Mouse (Mus musculus) midbrain, embryonic 16.5 days (tissue): Measurements from ENCODE around the gene Acvr1. TPM values are rescaled to one million over a fixed set of nuclear protein-coding genes. Genes with fewer than 3 reads are reported as not detected.

ENCODE experiments used
- ATAC-seq: fragments of 200-750 bp; cut with Nextera tagmentation; 2 replicates; pipeline ENCODE4 v1.8.0; 2017; ENCODE audit warnings: moderate TSS enrichment
- H3K27ac ChIP-seq: fragments of 300-500 bp; sonication (generic); 2 replicates; pipeline ENCODE4 v1.5.1; 2014; ENCODE audit warnings: mild to moderate bottlenecking, low read length, mixed read lengths
- H3K27me3 ChIP-seq: fragments of 300-500 bp; sonication (generic); 2 replicates; pipeline ENCODE4 v1.6.1; 2014; ENCODE audit warnings: low read depth, low read length, mixed read lengths; ENCODE audit not compliant: control insufficient read depth, insufficient read depth
- H3K36me3 ChIP-seq: fragments of 300-500 bp; sonication (generic); 2 replicates; pipeline ENCODE4 v1.6.1; 2014; ENCODE audit warnings: mild to moderate bottlenecking, low read length, moderate library complexity, mixed read lengths; ENCODE audit not compliant: control insufficient read depth, insufficient read depth
- H3K4me1 ChIP-seq: fragments of 300-500 bp; sonication (generic); 2 replicates; pipeline ENCODE4 v1.6.1; 2014; ENCODE audit warnings: mild to moderate bottlenecking, low read length, mixed read lengths; ENCODE audit not compliant: control insufficient read depth, insufficient read depth
- H3K4me2 ChIP-seq: fragments of 300-500 bp; sonication (generic); 2 replicates; pipeline ENCODE4 v1.6.1; 2014; ENCODE audit warnings: mild to moderate bottlenecking, low read length, mixed read lengths
- H3K4me3 ChIP-seq: fragments of 300-500 bp; sonication (generic); 2 replicates; pipeline ENCODE4 v1.5.1; 2014; ENCODE audit warnings: low read depth, mild to moderate bottlenecking, low read length, moderate library complexity, mixed read lengths
- H3K9ac ChIP-seq: fragments of 300-500 bp; sonication (generic); 2 replicates; pipeline ENCODE4 v1.6.1; 2014; ENCODE audit warnings: low read depth, low read length, mixed read lengths
- H3K9me3 ChIP-seq: fragments of 300-500 bp; sonication (generic); replicated peaks from 2 replicates; pipeline ENCODE4 v1.6.1; 2014; ENCODE audit warnings: mild to moderate bottlenecking, low read length, mixed read lengths; ENCODE audit not compliant: control insufficient read depth, poor library complexity, severe bottlenecking
- WGBS: fragments of 180-500 bp; shearing (Covaris S2); extraction: QIAGEN DNeasy Blood & Tissue Kit; methylation state at CpG from one replicate; pipeline ENCODE4 v1.1.7; 2014; 5-methylcytosine and 5-hydroxymethylcytosine counted together
- polyA plus RNA-seq: library from polyadenylated mRNA; unstranded; fragments of >200 nt; fragmentation: Nextera tagmentation; extraction: Ambion mirVana; gene quantifications from 2 replicates; pipeline ENCODE4 v1.2.1, GENCODE M21; 2015

The Acvr1 gene
- polyA plus RNA-seq, 1 experiment from 2014 or later, result 4.4 TPM

DNA sequence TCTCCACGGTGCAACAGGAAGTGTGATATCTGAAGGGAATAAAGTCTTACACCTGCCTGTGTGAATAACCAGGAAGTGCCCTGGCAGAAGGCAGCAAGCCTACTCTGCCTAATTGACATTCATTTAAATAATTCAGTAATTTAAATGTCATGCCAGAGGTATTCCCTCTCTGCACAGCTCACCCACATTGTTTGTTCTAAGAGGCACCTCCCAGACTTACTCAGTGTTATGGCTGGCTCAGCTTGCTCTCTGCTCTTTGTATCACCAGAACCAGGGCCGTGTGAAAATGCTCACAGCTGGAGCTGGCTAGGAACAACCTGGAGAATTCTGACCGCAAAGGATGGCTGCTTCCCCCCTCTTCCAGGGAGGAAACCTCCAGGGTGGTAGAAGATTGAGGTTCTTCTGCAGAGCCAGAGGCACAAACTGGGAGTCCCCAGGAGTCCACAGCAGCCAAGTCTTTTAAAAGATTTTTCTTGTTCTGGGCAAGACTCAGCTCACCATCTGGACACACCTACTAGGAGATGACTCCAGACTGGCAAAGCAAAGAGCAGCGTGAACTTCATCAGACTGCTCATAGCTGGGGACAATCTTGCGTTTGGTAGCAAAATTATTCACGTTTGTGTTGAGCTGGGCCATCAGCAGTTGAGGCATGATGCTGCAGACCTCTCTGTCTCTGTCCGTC is 82.5 kb downstream of the Acvr1 start:
- H3K9ac ChIP-seq, result no peak overlapping the region
- H3K4me2 ChIP-seq, result no peak overlapping the region
- no peaks in the 10 kb centered on the region; the same call in 1 of the 2 replicates for H3K36me3 ChIP-seq
- H3K9me3 ChIP-seq, result no peaks in the 10 kb centered on the region
- H3K4me3 ChIP-seq, result no peak overlapping the region
- 63% methylated on average over 7 of the region's 7 CpGs for WGBS
- no peak overlapping the region for H3K27ac ChIP-seq
- no peak for ATAC-seq
- no peaks in the 10 kb centered on the region for H3K27me3 ChIP-seq
- peaks cover 12% of the 10 kb centered on the region for H3K4me1 ChIP-seq

DNA sequence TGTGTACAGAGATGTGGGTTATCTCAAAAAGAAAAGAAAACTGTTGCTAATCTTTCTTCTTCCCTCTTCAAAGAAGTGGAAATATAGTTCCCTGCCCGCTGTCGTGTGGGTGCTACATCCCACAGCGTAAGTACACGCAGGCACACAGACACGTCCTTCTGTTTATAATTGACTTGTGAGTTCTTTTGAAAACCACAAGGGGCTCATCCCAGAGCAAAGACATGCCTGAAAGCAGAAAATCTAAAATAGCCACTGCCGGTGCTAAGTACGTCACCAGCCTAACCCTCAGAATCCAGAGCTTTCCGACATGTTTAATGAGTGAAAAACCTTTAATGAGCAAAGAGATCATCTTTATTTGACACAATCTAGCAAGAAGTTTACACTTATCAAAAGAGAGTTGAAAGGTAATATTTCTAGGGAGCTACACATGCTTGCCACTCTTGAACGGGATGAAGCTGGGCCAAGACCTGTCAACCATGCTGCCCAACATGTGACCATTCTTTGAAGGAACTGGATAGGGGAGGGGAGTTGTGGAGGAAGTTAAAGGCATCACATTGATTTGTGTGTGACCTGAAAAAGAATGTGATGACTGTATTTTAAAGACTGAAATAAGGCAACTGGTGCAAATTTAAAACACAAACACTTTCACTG is 85.4 kb downstream of the Acvr1 start:
- no peak for ATAC-seq
- no peaks in the 10 kb centered on the region for H3K27me3 ChIP-seq
- H3K27ac ChIP-seq, result no peak overlapping the region
- no peak overlapping the region for H3K4me3 ChIP-seq
- H3K9me3 ChIP-seq, result no peaks in the 10 kb centered on the region
- 63% methylated on average over 9 of the region's 9 CpGs for WGBS
- no peak overlapping the region for H3K9ac ChIP-seq
- H3K4me1 ChIP-seq, result peaks cover 7% of the 10 kb centered on the region
- H3K36me3 ChIP-seq, result no peaks in the 10 kb centered on the region; the same call in 1 of the 2 replicates
- H3K4me2 ChIP-seq, result no peak overlapping the region

DNA sequence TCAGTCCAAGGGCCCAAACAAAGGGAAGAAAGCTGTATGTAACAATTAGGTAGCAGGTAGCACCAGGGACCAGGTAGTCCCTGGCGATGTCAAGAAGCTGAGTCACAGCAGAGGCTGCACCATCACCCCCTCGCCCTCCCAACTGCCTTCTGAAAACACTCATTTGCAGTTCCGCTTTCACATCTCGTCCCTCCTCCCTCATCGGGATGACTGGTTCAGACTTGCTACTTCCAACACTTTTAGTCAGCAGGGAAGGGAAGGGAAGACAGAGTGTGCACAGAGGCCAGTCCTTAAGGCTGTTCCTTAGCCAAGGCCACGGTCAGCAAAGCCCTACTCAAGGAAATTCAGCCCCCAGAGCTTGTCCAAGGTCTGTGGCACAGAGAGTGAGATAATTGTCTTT is 86.2 kb downstream of the Acvr1 start:
- peaks cover 5% of the 10 kb centered on the region; the same call in 1 of the 2 replicates for H3K4me1 ChIP-seq
- no peak overlapping the region for H3K4me3 ChIP-seq
- no peak overlapping the region for H3K9ac ChIP-seq
- 87% methylated on average over 6 of the region's 6 CpGs for WGBS
- no peak overlapping the region for H3K27ac ChIP-seq
- H3K9me3 ChIP-seq, result no peaks in the 10 kb centered on the region
- no peak overlapping the region for H3K4me2 ChIP-seq
- H3K36me3 ChIP-seq, result no peaks in the 10 kb centered on the region; the same call in 1 of the 2 replicates
- ATAC-seq, result no peak
- no peaks in the 10 kb centered on the region for H3K27me3 ChIP-seq

DNA sequence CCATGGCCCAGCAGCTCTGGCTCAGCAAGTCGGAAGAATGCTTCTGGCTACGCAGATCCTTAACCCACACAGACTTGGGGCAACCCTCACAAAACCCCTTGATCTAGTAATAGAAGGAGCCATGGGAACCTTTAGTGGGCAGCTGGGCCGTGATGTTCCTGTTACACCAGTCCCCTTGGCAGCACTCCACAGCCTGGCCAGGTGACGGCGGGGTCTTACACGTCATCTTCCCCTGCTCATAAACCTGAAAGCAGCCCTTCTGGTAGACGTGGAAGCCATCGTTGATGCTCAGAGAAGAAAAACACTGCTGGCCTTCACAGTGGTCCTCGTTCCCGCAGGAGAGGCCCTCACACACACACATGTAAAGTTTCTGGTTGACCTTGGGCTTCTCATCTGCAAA is 87.4 kb downstream of the Acvr1 start:
- 90% methylated on average over 10 of the region's 10 CpGs for WGBS
- no peaks in the 10 kb centered on the region for H3K9me3 ChIP-seq
- no peak for ATAC-seq

DNA sequence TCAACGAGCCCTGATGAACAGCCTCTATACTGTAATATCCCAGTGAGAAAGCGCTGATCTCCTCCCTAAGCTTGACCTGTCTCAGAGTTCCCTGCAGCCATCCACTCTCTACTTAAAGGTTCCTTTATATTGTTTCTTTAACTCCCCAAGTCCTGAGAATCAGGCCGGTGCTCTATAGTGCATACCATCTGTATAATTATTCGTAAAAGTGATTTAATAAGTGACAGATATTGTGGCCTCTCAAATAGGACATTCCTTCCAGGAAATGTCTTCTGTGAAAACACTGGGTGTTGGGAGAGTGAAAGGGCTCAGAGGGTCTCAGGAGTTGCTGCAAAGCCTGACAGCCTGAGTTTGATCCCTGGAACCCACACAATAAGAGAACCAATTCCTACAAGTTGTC is 88.8 kb downstream of the Acvr1 start:
- 0 out of 2 replicates have a peak, but pooled peaks cover 2% of the 10 kb centered on the region for H3K4me1 ChIP-seq
- no peaks in the 10 kb centered on the region for H3K9me3 ChIP-seq
- no peak overlapping the region for H3K27ac ChIP-seq
- H3K36me3 ChIP-seq, result no peaks in the 10 kb centered on the region; the same call in 1 of the 2 replicates
- no peak overlapping the region for H3K4me2 ChIP-seq
- ATAC-seq, result no peak
- H3K4me3 ChIP-seq, result no peak overlapping the region
- H3K27me3 ChIP-seq, result no peaks in the 10 kb centered on the region
- no peak overlapping the region for H3K9ac ChIP-seq
- WGBS, result 90% methylated on average over 4 of the region's 4 CpGs

More for the DNA sequence above, 87.4 kb downstream of the Acvr1 start:
- Histone ChIP-seq H3K4me3 (no peak overlapping the region), H3K4me1 (peaks cover 5% of the 10 kb centered on the region; the same call in 1 of the 2 replicates), H3K27me3 (no peaks in the 10 kb centered on the region), H3K36me3 (no peaks in the 10 kb centered on the region; the same call in 1 of the 2 replicates), H3K4me2 (no peak overlapping the region), H3K9ac (no peak overlapping the region), H3K27ac (no peak overlapping the region)

DNA sequence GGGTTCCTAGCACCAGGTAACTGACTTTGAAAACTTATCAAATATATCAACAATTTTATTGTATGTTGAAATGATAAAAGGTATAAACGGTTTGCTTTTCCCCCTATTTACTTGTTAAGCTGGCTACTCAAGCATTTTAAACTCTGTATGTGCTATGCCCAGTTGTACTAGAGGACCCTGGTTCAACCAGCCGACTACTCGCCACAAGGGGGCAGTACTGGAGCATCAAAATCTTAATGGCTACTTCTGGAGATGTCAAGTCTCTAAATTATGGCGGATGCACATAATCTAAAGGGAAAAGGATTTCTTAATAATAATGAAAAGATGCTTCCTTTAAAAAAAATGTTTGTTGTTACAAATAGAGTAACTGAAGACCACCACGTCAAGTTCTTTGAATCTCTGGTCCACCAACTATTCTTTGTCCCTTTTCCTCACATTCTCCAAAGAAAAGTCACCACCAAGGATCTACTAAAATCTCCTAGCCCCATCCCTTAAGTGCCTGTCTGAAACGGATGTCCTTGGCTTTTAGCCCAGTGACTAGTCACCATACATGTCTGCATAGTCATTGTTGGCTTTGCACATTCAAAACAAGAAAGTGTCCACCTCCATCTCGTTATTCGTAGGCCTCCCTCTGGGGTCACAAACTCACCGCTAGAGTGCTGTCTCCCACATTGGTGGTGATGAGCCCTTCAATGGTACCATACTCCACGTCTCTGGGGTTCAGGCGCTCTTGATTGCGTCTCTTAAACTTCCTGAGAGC is 89.8 kb downstream of the Acvr1 start:
- WGBS, result 64% methylated on average over 12 of the region's 12 CpGs
- H3K9me3 ChIP-seq, result no peaks in the 10 kb centered on the region
- peak; percentile 66; the same call in 1 of the 2 replicates for ATAC-seq
- 0 out of 2 replicates have a peak, but pooled peaks cover 2% of the 10 kb centered on the region for H3K4me1 ChIP-seq
- H3K27ac ChIP-seq, result no peak overlapping the region
- H3K36me3 ChIP-seq, result no peaks in the 10 kb centered on the region; the same call in 1 of the 2 replicates
- H3K27me3 ChIP-seq, result no peaks in the 10 kb centered on the region
- H3K9ac ChIP-seq, result no peak overlapping the region
- H3K4me2 ChIP-seq, result no peak overlapping the region
- H3K4me3 ChIP-seq, result no peak overlapping the region

DNA sequence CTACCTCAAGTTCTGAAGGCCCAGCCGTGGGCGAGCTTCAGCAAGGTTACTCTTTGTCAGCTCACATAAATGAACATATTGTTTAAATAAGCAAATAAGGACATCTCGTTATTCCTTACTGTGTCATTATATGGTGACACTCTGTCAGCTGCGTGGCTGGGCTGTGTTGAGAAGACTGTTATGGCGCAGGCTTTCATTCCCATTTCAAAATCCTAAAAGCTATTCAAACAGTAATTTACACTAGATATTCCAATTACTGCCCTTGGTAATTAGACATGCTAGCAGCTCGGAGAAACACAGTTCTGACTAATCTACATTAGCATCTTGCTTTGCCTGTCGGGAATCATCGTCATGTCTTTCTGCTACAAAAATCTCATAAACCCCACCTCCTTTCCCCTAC is 91.4 kb downstream of the Acvr1 start:
- Histone ChIP-seq H3K4me2 (no peak overlapping the region), H3K9me3 (no peaks in the 10 kb centered on the region), H3K27ac (no peak overlapping the region), H3K4me1 (no peaks in the 10 kb centered on the region), H3K9ac (no peak overlapping the region), H3K36me3 (no peaks in the 10 kb centered on the region; the same call in 1 of the 2 replicates), H3K4me3 (no peak overlapping the region), H3K27me3 (no peaks in the 10 kb centered on the region)
- 0 out of 2 replicates have a peak, but pooled peaks have one; percentile 26 for ATAC-seq
- 76% methylated on average over 8 of the region's 8 CpGs for WGBS

DNA sequence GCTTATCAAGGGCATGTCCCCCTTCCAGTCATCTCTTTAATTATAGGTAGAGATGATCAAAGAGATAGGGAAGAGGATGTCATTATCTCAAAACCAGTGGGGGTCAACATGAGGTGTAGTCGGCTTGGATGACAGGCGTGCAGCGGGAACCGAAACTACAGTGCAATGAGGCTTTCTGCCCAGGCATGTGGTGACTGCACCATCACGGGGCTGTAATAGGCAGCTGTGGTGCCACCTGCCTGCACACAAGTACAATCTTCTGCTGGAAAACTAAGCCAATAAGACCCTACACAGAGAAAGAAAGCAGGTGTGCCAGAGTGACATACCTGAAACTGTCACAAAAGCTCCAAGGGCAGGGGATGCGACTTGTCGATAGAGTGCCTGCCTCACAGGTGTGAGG is 96.7 kb downstream of the Acvr1 start:
- no peak overlapping the region for H3K9ac ChIP-seq
- H3K27me3 ChIP-seq, result no peaks in the 10 kb centered on the region
- no peaks in the 10 kb centered on the region for H3K4me1 ChIP-seq
- 95% methylated on average over 7 of the region's 7 CpGs for WGBS
- no peak overlapping the region for H3K4me2 ChIP-seq
- H3K27ac ChIP-seq, result no peak overlapping the region
- peaks cover 21% of the 10 kb centered on the region for H3K36me3 ChIP-seq
- no peak overlapping the region for H3K4me3 ChIP-seq
- H3K9me3 ChIP-seq, result no peaks in the 10 kb centered on the region
- no peak for ATAC-seq
